Mouse (Mus musculus): ENCODE results near the gene Chordc1. TPM values are rescaled to one million over a fixed set of nuclear protein-coding genes. Genes with fewer than 3 reads are reported as not detected.

Gene Chordc1
- polyA plus RNA-seq (2014; fragmentation: Illumina TruSeq; extraction: RNeasy Lipid Tissue Mini Kit (QIAGEN cat#74804); ENCODE audit: low read depth, low replicate concordance), result 80.6 TPM

GRCm38 (mm10) chr9:18291571-18292429 lies at the start of gene Chordc1:
Chordc1 (plus strand) TSS chr9:18292125.

Other genes with a start within 250 kb of the Chordc1 start
- gene Naalad2, start 110.9 kb downstream of the Chordc1 start, polyA plus RNA-seq (2014; fragmentation: Illumina TruSeq; extraction: RNeasy Lipid Tissue Mini Kit (QIAGEN cat#74804); ENCODE audit: low read depth, low replicate concordance), result 2.0 TPM
- not detected for gene Ubtfl1, start 112.3 kb downstream of the Chordc1 start, polyA plus RNA-seq (2014; fragmentation: Illumina TruSeq; extraction: RNeasy Lipid Tissue Mini Kit (QIAGEN cat#74804); ENCODE audit: low read depth, low replicate concordance)
- gene Mbd3l2, start 138.5 kb downstream of the Chordc1 start, polyA plus RNA-seq (2014; fragmentation: Illumina TruSeq; extraction: RNeasy Lipid Tissue Mini Kit (QIAGEN cat#74804); ENCODE audit: low read depth, low replicate concordance), result not detected
- gene Zfp558, start 186.1 kb downstream of the Chordc1 start, polyA plus RNA-seq (2014; fragmentation: Illumina TruSeq; extraction: RNeasy Lipid Tissue Mini Kit (QIAGEN cat#74804); ENCODE audit: low read depth, low replicate concordance), result 1.5 TPM
- not detected for gene Mbd3l1, start 186.2 kb downstream of the Chordc1 start, polyA plus RNA-seq (2014; fragmentation: Illumina TruSeq; extraction: RNeasy Lipid Tissue Mini Kit (QIAGEN cat#74804); ENCODE audit: low read depth, low replicate concordance)